ENCODE assay signal across 10 mouse cellular contexts in the genomic region with DNA sequence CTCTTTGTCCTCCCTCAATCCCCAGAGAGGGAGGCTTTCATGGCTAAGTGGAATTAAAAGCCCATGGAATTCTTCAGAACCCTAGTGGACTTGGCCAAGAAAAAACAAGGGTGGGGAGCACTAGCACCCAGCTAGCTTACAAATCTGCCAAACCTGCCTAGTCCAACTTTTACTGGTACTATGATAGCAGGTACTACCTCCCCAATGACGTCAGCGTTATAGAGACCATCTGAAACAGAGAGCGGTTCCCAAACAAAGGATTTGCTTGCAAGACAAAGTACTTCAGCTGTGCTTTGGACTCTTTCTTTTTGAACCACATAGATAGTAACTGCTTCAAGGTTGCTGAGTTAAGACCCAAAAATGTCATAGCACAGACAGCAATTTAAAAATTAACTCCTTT. TPM values are rescaled to one million over a fixed set of nuclear protein-coding genes. Genes with fewer than 3 reads are reported as not detected.
DNase-seq lines count a peak whose midpoint lies in the region; ATAC-seq lines count a peak whose summit lies in the region.
"Had no signal": no experiment of that assay in that cellular context is flagged by ENCODE, and none has a peak within 500 bp of the region (broad histone marks: within the 10 kb centered on the region; RNA-seq: fewer than 3 reads in every experiment).

No protein-coding gene starts in this region.

- peak overlapping the region; percentile 99 for H3K4me3 ChIP-seq in liver, embryonic 11.5 days (ENCODE audit: low read depth, low read length)
- peak overlapping the region; percentile 99 for H3K4me3 ChIP-seq in embryonic facial prominence, embryonic 15.5 days (replicated peaks)
- peak overlapping the region; percentile 98 for H3K4me3 ChIP-seq in intestine, embryonic 16.5 days (ENCODE audit: low read length)
- peak overlapping the region; percentile 100 for H3K4me3 ChIP-seq in neural tube, embryonic 13.5 days

- peak overlapping the region; percentile 91 for H3K27ac ChIP-seq in liver, embryonic 11.5 days (ENCODE audit: low read depth, low read length)
- H3K27ac ChIP-seq in embryonic facial prominence, embryonic 15.5 days (replicated peaks), result peak overlapping the region; percentile 86; the same call in 1 of the 2 replicates
- peak overlapping the region; percentile 8 for H3K27ac ChIP-seq in intestine, embryonic 16.5 days (ENCODE audit: low read length)
- peak overlapping the region; percentile 90 for H3K27ac ChIP-seq in neural tube, embryonic 13.5 days (replicated peaks)

- peak overlapping the region; percentile 87 for H3K4me2 ChIP-seq in liver, embryonic 11.5 days
- H3K4me2 ChIP-seq in embryonic facial prominence, embryonic 15.5 days (replicated peaks), result peak overlapping the region; percentile 81
- H3K4me2 ChIP-seq in intestine, embryonic 16.5 days (ENCODE audit: low read depth, low read length), result peak overlapping the region; percentile 52
- H3K4me2 ChIP-seq in neural tube, embryonic 13.5 days, result peak overlapping the region; percentile 89

- ATAC-seq in liver, embryonic 11.5 days (replicated peaks; ENCODE audit: low FRiP score), result no peak
- ATAC-seq in embryonic facial prominence, embryonic 15.5 days (ENCODE audit: insufficient number of reproducible peaks, low FRiP score, low TSS enrichment, low read depth), result no peak
- ATAC-seq in intestine, embryonic 16.5 days, result no peak
- ATAC-seq in neural tube, embryonic 13.5 days (ENCODE audit: low read depth), result no peak

- no peak for DNase-seq in liver, embryonic 11.5 days (ENCODE audit: low spot score)
- DNase-seq in liver, result no peak
- DNase-seq in left cerebral cortex, adult 9 months (ENCODE audit: low spot score in 2 of 2), result no peak
- no peak for DNase-seq in left cerebral cortex, postnatal 36 days (ENCODE audit: low spot score in 2 of 2)
- DNase-seq in gastrocnemius, postnatal 4 days (ENCODE audit: low spot score in 2 of 2), result no peak
- DNase-seq: right cerebral cortex, postnatal 14 days had no signal

- peaks cover 60% of the 10 kb centered on the region for H3K4me1 ChIP-seq in liver, embryonic 11.5 days (replicated peaks; ENCODE audit: control insufficient read depth, insufficient read depth, low read length)
- H3K4me1 ChIP-seq in embryonic facial prominence, embryonic 15.5 days, result peaks cover 45% of the 10 kb centered on the region
- peaks cover 43% of the 10 kb centered on the region for H3K4me1 ChIP-seq in intestine, embryonic 16.5 days (ENCODE audit: control insufficient read depth, insufficient read depth, low read length)
- peaks cover 53% of the 10 kb centered on the region for H3K4me1 ChIP-seq in neural tube, embryonic 13.5 days (replicated peaks)

- 64% methylated on average over 3 of the region's 3 CpGs for WGBS in liver, embryonic 11.5 days
- 29% methylated on average over 3 of the region's 3 CpGs for WGBS in embryonic facial prominence, embryonic 15.5 days
- WGBS in intestine, embryonic 16.5 days, result 30% methylated on average over 3 of the region's 3 CpGs
- WGBS in neural tube, embryonic 13.5 days, result 33% methylated on average over 3 of the region's 3 CpGs

- peak overlapping the region; percentile 99 for H3K9ac ChIP-seq in liver, embryonic 11.5 days (ENCODE audit: low read depth, low read length)
- 0 out of 2 replicates have a peak overlapping the region, but pooled peaks have one; percentile 12 for H3K9ac ChIP-seq in embryonic facial prominence, embryonic 15.5 days
- H3K9ac ChIP-seq in intestine, embryonic 16.5 days (ENCODE audit: low read depth, low read length), result peak overlapping the region; percentile 98
- H3K9ac ChIP-seq in neural tube, embryonic 13.5 days, result peak overlapping the region; percentile 99

- peaks cover 5% of the 10 kb centered on the region; the same call in 1 of the 2 replicates for H3K36me3 ChIP-seq in liver, embryonic 11.5 days (ENCODE audit: control insufficient read depth, insufficient read depth, low read length)
- no peaks in the 10 kb centered on the region for H3K36me3 ChIP-seq in embryonic facial prominence, embryonic 15.5 days
- no peaks in the 10 kb centered on the region for H3K36me3 ChIP-seq in intestine, embryonic 16.5 days (ENCODE audit: control insufficient read depth, insufficient read depth, low read length)
- no peaks in the 10 kb centered on the region for H3K36me3 ChIP-seq in neural tube, embryonic 13.5 days

- no peaks in the 10 kb centered on the region for H3K27me3 ChIP-seq in liver, embryonic 11.5 days (replicated peaks; ENCODE audit: control insufficient read depth, insufficient read depth, low read length)
- no peaks in the 10 kb centered on the region for H3K27me3 ChIP-seq in embryonic facial prominence, embryonic 15.5 days
- H3K27me3 ChIP-seq in intestine, embryonic 16.5 days (replicated peaks; ENCODE audit: control insufficient read depth, insufficient read depth, low read length), result no peaks in the 10 kb centered on the region
- H3K27me3 ChIP-seq in neural tube, embryonic 13.5 days, result no peaks in the 10 kb centered on the region

- no peaks in the 10 kb centered on the region for H3K9me3 ChIP-seq in liver, embryonic 11.5 days (ENCODE audit: control insufficient read depth, low read length)
- no peaks in the 10 kb centered on the region for H3K9me3 ChIP-seq in embryonic facial prominence, embryonic 15.5 days (replicated peaks)
- no peaks in the 10 kb centered on the region for H3K9me3 ChIP-seq in intestine, embryonic 16.5 days (ENCODE audit: control insufficient read depth, low read length)
- H3K9me3 ChIP-seq in neural tube, embryonic 13.5 days, result no peaks in the 10 kb centered on the region

- intact Hi-C loops in left cerebral cortex, postnatal 36 days (cut with DNase I), result no loop called here

RNA-seq across cellular contexts. Expression of a gene that starts 2.2 kb away (rescaled TPM):
- polyA plus RNA-seq in liver, embryonic 11.5 days (2014; fragmentation: Nextera tagmentation; extraction: Ambion mirVana), result 435 and 437 TPM in 2 replicates
- polyA plus RNA-seq in embryonic facial prominence, embryonic 15.5 days (2015; fragmentation: Nextera tagmentation; extraction: Ambion mirVana), result 523 and 542 TPM in 2 replicates
- 454 and 496 TPM in 2 replicates for polyA plus RNA-seq in intestine, embryonic 16.5 days (2015; fragmentation: Nextera tagmentation; extraction: Ambion mirVana)
- polyA plus RNA-seq in neural tube, embryonic 13.5 days (2015; fragmentation: Nextera tagmentation; extraction: Ambion mirVana), result 1,262 and 1,276 TPM in 2 replicates
- 100 to 1,000 TPM; 143 to 159 TPM for total RNA-seq in left cerebral cortex, postnatal 36 days (2021)
- 100 to 1,000 TPM; 251 to 285 TPM for total RNA-seq in gastrocnemius, postnatal 4 days (2021)

RNA-seq across cellular contexts. Expression of a gene that starts 20.3 kb away (rescaled TPM):
- polyA plus RNA-seq in liver, embryonic 11.5 days (2014; fragmentation: Nextera tagmentation; extraction: Ambion mirVana), result 96.8 and 105 TPM in 2 replicates
- polyA plus RNA-seq in embryonic facial prominence, embryonic 15.5 days (2015; fragmentation: Nextera tagmentation; extraction: Ambion mirVana), result 87.5 and 88.1 TPM in 2 replicates
- 166 and 174 TPM in 2 replicates for polyA plus RNA-seq in intestine, embryonic 16.5 days (2015; fragmentation: Nextera tagmentation; extraction: Ambion mirVana)
- polyA plus RNA-seq in neural tube, embryonic 13.5 days (2015; fragmentation: Nextera tagmentation; extraction: Ambion mirVana), result 95.6 and 96.7 TPM in 2 replicates
- total RNA-seq in left cerebral cortex, postnatal 36 days (2021), result 10 to 100 TPM; 61.0 to 69.8 TPM
- total RNA-seq in gastrocnemius, postnatal 4 days (2021), result 10 to 100 TPM; 20.1 to 23.0 TPM

RNA-seq across cellular contexts. Expression of a gene that starts 24.1 kb away (rescaled TPM):
- polyA plus RNA-seq in liver, embryonic 11.5 days (2014; fragmentation: Nextera tagmentation; extraction: Ambion mirVana), result 874 and 889 TPM in 2 replicates
- 826 and 846 TPM in 2 replicates for polyA plus RNA-seq in embryonic facial prominence, embryonic 15.5 days (2015; fragmentation: Nextera tagmentation; extraction: Ambion mirVana)
- polyA plus RNA-seq in intestine, embryonic 16.5 days (2015; fragmentation: Nextera tagmentation; extraction: Ambion mirVana), result 581 and 669 TPM in 2 replicates
- polyA plus RNA-seq in neural tube, embryonic 13.5 days (2015; fragmentation: Nextera tagmentation; extraction: Ambion mirVana), result 1,158 and 1,175 TPM in 2 replicates
- 100 to 1,000 TPM; 291 to 294 TPM for total RNA-seq in left cerebral cortex, postnatal 36 days (2021)
- total RNA-seq in gastrocnemius, postnatal 4 days (2021), result 100 to 1,000 TPM; 230 to 244 TPM

RNA-seq across cellular contexts. Expression of a gene that starts 36.5 kb away (rescaled TPM):
- 5.7 and 6.0 TPM in 2 replicates for polyA plus RNA-seq in liver, embryonic 11.5 days (2014; fragmentation: Nextera tagmentation; extraction: Ambion mirVana)
- 8.9 and 9.8 TPM in 2 replicates for polyA plus RNA-seq in embryonic facial prominence, embryonic 15.5 days (2015; fragmentation: Nextera tagmentation; extraction: Ambion mirVana)
- 8.0 and 9.2 TPM in 2 replicates for polyA plus RNA-seq in intestine, embryonic 16.5 days (2015; fragmentation: Nextera tagmentation; extraction: Ambion mirVana)
- 13.1 and 14.4 TPM in 2 replicates for polyA plus RNA-seq in neural tube, embryonic 13.5 days (2015; fragmentation: Nextera tagmentation; extraction: Ambion mirVana)
- total RNA-seq in left cerebral cortex, postnatal 36 days (2021), result 10 to 100 TPM; 13.0 to 13.5 TPM
- total RNA-seq in gastrocnemius, postnatal 4 days (2021), result 1 to 10 TPM; 2.1 to 3.4 TPM

RNA-seq across cellular contexts. Expression of a gene that starts 49.7 kb away (rescaled TPM):
- polyA plus RNA-seq in liver, embryonic 11.5 days (2014; fragmentation: Nextera tagmentation; extraction: Ambion mirVana), result not detected in 2 replicates
- 0.22 and 0.36 TPM in 2 replicates for polyA plus RNA-seq in embryonic facial prominence, embryonic 15.5 days (2015; fragmentation: Nextera tagmentation; extraction: Ambion mirVana)
- 3.0 and 3.1 TPM in 2 replicates for polyA plus RNA-seq in intestine, embryonic 16.5 days (2015; fragmentation: Nextera tagmentation; extraction: Ambion mirVana)
- polyA plus RNA-seq in neural tube, embryonic 13.5 days (2015; fragmentation: Nextera tagmentation; extraction: Ambion mirVana), result 0.20 TPM in 1 of 2 replicates, not detected in the other
- not detected for total RNA-seq in left cerebral cortex, postnatal 36 days (2021)
- total RNA-seq in gastrocnemius, postnatal 4 days (2021), result not detected
- total RNA-seq: granulocyte monocyte progenitor cell, adult 5-6 weeks had no signal

Comparison
In these comparisons a context has a peak if more than half of its experiments do, and no peak if none do; other contexts are left out.
1. H3K27ac ChIP-seq: peak in every context shown above with its lines; median percentile 91 in liver, embryonic 11.5 days; 90 in neural tube, embryonic 13.5 days; 86 in embryonic facial prominence, embryonic 15.5 days; 8 in intestine, embryonic 16.5 days.
2. H3K9ac ChIP-seq: peak in every context shown above with its lines; median percentile 99 in liver, embryonic 11.5 days; 99 in neural tube, embryonic 13.5 days; 98 in intestine, embryonic 16.5 days; 12 in embryonic facial prominence, embryonic 15.5 days.